Mouse (Mus musculus) R1 (cell line): ENCODE results near the gene Nxpe5.
A peak's percentile ranks its signal among the peaks of the same experiment; 100 is the strongest.

Source experiments
- DNase-seq: peaks from one replicate; pipeline ENCODE4 v3.0.0-alpha.2; 2018; ENCODE audit warnings: low read depth, low spot score

The Nxpe5 gene

DNA sequence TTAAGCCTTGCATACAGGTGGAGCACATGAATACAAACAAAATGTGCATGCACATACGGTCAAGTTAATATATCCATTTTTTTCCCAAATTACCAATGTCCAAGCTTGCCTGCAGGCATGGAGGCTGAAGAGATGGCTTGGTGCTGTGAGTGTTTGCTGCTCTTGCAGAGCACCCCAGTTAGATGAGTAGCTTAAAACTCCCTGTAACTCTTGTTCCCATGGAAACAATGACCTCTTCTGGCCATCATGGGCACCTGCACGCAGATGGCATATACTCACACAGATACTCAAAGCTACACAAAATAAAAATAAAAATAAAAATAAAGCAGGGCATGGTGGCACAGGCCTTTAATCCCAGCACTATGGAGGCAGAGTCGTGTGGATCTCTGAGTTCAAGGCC is 27.4 kb downstream of the Nxpe5 start:
- peak; percentile 61 for DNase-seq

DNA sequence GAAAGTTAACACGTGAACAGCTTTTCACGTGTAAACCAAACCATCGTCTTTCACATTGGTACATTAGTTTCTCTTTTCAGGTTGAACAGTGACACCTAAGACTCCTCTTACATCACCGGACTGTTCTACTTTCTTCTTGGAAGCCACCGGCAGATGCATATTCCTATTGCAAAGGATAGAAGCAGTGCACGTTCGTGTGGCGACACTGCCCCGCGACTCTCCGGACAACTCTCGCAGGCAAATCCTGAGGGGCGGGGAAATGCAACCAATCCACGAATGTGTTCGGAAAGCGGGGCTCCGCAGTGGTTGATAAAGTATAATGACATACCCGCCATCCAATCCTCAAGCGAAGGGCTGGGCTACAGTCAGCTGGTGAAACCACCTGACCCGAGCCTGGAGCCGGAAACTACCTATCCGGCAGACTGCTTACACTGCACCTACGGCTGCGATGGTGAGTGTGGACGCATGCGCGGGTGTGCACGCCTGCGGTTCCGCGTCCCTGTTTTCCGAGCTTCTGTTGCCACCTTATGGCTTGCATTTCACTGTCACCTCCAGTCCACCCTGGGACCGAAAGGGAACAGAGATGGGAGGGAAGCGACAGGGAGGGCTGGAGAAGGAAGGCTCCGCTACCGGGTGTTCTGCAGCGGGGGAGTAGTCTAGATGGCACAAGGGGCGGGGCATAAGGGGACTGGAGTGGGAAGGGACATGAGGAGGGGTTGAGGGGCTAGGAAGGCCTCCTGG is 29.8 kb downstream of the Nxpe5 start, which contains the start of gene Lamtor4:
Gene Lamtor4, plus strand, starts transcription at position 130 of the 741 bp plus-strand sequence.
- peak; percentile 99 for DNase-seq

DNA sequence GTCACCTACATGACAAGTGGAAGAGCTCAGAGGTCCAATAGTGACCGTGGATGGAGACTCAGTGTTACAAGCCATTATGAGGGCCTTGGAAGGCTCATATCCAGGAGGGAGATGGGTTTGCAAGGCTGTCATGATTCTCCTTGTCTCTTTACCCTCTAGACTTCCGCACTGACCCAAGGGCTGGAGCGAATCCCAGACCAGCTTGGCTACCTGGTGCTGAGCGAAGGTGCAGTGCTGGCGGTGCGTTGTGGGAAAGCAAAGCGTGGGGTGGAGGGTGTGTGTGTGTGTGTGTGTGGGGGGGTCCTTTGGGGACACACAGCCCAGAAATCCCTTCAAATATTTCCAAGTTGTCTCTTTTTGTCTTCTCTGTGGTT is 30.4 kb downstream of the Nxpe5 start:
- no peak for DNase-seq

- DNase-seq = no peak
Observed at GRCm38 (mm10) chr5:138256966-138257584, 31.4 kb downstream of the Nxpe5 start.

- no peak for DNase-seq
Observed at GRCm38 (mm10) chr5:138257585-138257978, 31.9 kb downstream of the Nxpe5 start.

DNA sequence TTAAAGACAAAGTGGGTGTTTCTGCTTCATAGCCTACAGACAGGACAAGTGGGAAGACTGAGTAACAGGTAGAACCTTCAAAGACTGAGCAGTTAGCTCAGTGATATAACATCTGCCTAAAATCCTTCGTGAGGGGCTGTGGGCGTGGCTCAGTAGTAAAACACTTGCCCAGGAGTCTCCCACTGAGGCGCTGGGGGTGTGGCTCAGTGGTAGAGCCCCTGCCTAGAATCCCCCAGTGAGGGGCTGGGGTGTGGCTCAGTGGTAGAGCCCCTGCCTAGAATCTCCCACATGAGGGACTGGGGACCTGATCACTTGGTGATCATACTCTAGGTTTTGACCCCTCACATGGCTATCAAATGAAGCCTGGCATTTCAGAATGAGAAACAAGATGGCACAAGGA is 32.4 kb downstream of the Nxpe5 start:
- peak; percentile 20 for DNase-seq

DNA sequence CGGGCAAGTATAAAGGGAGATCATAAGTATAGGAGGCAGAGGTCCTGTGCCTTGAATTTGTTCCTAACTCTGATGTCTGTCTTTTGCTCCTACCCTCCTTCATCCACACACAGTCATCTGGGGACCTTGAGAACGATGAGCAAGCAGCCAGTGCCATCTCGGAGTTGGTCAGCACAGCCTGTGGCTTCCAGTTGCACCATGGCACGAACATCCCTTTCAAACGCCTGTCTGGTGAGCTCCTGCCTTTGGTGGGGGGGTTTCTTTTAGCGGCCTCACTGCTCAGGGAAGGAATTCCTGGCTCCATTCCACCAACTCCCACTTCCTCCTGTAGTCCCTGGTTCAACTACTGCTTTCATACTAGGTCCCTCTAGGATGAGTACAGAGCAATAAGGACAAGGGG is 32.8 kb downstream of the Nxpe5 start:
- DNase-seq = no peak

GRCm38 (mm10) chr5:138258993-138259392 is 33.3 kb downstream of the Nxpe5 start:
- no peak for DNase-seq

- DNase-seq = no peak
Observed at GRCm38 (mm10) chr5:138260051-138260450, 34.4 kb downstream of the Nxpe5 start.

GRCm38 (mm10) chr5:138260834-138261233 is 35.1 kb downstream of the Nxpe5 start:
- DNase-seq = no peak

DNA sequence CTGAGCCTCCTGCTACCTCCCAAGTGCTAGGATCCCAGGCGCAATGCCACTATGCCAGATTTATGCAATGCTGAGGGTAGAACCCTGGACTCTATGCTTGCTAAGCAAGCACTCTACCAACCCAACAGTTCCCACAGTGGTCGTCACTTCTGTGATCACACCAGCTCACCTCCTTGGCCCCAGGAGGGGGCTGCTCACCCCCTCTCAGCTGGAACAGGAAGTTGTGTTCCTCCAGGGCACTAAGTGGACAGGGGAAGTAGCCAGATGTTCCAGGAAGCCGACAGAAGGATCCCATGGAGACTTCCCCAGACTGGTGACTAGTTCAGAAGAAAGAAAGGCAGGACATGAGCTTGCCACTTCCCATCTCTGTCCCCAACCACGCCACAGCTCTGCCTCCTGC is 36.3 kb downstream of the Nxpe5 start:
- DNase-seq = no peak

DNA sequence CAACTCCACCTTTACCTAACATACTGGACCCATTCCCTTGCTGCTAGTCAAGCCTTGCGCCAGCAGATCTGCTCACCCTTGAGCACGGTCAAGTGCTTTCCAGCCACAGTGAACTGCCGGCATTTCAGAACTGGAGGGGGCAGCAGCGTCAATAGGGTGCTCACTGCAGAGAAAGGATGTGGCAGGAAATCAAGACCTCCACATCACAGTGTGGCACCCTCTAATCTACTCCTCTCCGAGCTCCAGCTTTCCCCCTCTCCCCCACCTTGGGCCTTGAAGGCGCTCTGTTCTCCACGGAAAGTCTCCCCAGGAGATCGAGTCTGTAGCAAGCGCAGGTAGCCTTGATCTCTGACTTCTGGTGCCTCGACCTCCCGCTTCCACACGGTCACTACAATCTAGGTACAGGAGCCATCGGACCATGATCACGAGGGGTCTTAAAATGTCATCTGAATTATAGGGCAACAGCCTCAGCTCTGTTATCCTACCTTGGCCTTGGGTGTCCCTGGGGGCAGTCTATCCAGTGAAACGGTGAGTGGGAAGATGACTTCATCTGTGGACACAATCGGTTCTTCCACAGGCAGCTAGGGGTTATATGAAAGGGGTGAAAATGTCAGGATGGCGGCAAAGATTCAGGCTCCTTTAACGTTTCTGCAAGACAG is 37.0 kb downstream of the Nxpe5 start:
- no peak for DNase-seq

DNA sequence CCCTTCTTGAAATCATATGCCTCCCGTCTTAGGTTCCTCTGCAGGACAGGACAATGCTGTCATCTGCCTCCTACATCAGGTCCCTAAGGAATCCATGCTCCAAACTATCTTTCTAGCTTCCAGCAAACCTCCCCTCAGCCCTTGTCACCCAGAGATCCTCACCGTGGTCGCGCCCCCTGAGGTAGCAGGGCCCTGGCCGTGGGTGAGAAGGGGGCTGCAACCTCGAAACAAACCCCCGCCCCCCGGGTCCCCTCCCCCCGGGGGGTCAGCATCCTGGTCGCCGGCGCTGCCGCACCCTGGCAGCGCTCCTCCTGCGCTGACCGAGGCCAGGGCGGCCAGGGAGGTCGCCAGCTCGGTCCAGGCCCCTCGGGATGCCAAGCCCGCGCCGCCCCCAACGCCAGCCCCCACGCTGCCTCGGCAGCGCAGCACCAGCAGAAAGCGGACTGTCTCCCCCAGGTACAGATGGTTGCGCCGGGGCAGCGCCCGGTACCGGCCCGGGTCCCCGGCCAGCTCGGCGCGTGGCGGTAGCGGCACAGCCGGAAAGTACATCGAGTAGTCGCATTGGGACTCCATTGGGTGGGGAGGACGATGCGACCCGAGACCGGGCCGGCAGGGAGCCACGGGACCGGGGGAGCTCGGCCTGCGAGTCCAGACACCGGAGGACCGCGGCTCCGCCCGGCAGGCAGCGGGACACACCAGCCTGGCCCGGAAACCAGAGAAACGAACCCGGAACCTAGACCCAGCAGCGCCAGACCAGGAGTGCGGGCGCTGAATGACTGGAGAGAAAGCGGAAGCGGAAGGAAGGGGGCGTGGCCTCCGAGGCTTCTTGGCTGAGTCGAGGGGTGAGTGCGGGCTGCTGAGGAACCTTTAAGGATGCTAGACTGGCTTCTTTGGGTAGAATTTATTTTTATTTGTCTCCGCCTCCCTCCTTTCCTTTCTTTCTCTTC is 37.8 kb downstream of the Nxpe5 start, which contains the start of gene BC037034:
Gene BC037034, minus strand, starts transcription at position 774 of the 947 bp plus-strand sequence.
- DNase-seq = peak; percentile 95

GRCm38 (mm10) chr5:138264207-138264578 is 38.5 kb downstream of the Nxpe5 start:
- no peak for DNase-seq

- DNase-seq = no peak
Observed at GRCm38 (mm10) chr5:138265712-138266111, 40.0 kb downstream of the Nxpe5 start.

GRCm38 (mm10) chr5:138267114-138267513 is 41.4 kb downstream of the Nxpe5 start:
- no peak for DNase-seq

DNA sequence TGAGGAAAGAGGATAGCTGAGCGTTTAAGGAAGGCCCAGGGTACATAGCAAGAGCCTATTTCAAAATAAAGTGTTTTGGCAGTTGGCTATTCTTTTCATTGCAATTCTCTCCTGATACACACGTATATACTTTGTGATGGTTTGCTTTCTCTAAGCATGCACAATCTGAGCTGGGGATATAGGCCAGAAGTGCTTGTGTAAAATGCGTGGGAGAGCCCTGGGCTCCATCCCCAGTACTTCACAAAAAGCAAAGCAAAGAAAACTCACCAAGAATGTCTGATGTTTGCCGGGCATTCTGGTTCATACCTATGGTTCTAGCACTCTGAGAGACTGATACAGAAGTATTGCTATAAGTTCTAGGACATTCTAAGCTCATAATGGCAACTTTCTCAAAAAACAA is 43.3 kb downstream of the Nxpe5 start:
- no peak for DNase-seq

- no peak for DNase-seq
Observed at GRCm38 (mm10) chr5:138271232-138271631, 45.5 kb downstream of the Nxpe5 start.

DNA sequence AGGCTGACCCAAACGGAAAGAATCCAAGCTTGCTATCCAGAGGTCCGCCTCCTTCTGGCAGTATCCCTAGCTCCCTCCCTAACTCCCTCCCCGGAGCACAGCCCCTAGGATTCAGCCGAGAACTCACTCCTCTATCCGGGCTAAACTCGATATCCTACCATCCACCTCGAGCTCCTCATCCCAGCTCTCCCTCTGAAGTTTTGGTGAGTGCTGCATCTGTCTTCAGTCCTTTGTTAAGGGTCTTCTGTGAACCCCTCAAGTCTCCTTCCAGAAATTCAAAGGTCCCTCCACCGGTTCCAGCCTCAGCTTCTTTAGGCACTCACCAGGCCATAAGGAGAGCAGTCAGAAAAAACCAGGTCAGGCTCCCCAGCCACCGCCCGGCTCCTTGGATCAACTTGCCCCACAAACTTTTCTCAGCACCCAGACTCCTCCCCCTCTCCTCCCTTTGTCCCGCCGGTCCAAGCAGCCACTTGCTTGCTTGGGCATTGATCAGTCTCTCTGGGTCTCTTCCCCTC is 46.8 kb downstream of the Nxpe5 start, which contains the start of gene Gal3st4:
Gene Gal3st4, minus strand, starts transcription at position 432 of the 515 bp plus-strand sequence.
- DNase-seq = peak; percentile 45

DNA sequence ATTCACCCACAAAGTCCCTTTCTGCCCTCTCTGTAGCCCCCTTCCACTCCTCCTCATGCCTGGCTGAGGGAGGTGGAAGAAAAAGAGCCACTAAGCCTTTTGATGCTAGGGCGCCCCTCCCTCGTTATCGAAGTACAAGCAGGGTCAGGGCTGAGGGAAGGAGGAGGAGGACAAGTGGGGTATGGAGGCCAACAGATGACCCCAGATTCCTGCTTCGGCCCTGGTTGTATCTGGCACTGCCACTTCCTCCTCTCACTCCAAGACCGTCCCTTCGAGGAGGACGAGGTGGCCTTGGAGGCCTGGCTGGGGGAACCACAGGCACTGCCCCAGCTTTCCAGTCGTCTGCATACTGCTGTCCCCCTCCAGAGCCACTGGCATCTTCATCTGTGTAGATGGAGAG is 48.5 kb downstream of the Nxpe5 start:
- no peak for DNase-seq
